Mouse (Mus musculus): ENCODE measurements around the gene Plxna1. TPM values are rescaled to one million over a fixed set of nuclear protein-coding genes. Genes with fewer than 3 reads are reported as not detected.

Plxna1 gene
- polyA plus RNA-seq, 1 experiment from 2014 or later, result 47.8 TPM

DNA sequence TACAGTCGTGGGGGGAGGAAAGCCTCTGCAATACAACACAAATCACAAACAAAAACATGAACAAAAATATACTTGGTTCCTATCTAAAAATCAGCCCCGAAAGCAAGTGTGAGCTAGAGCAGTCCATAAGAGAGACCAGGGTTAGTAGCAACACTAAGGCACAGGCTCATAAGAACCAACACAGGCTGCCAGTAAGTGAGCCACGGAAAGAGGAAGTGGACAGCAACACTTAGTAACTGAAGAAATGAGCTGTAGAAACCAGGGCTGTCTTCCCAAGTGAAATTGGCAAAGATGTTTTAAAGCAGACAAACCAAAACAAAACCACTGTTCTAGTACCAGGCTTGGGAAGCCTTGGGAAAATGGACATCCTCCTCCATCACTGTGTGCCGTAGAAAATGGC, 35.5 kb upstream of the Plxna1 start:
- Histone ChIP-seq H3K9ac (replicated peaks; ENCODE audit: low read depth, low read length) (no peak overlapping the region), H3K27ac (ENCODE audit: low read length) (no peak overlapping the region), H3K27me3 (replicated peaks; ENCODE audit: control insufficient read depth, insufficient read depth, low read length) (no peaks in the 10 kb centered on the region), H3K9me3 (ENCODE audit: control insufficient read depth, low read length) (no peaks in the 10 kb centered on the region), H3K4me2 (ENCODE audit: low read length) (no peak overlapping the region), H3K4me3 (replicated peaks; ENCODE audit: low read length) (no peak overlapping the region), H3K4me1 (replicated peaks; ENCODE audit: control insufficient read depth, insufficient read depth, low read length) (peaks cover 10% of the 10 kb centered on the region; the same call in 1 of the 2 replicates), H3K36me3 (ENCODE audit: control insufficient read depth, insufficient read depth) (no peaks in the 10 kb centered on the region)
- ATAC-seq, result no peak
- WGBS, result 88% methylated on average over 4 of the region's 4 CpGs

DNA sequence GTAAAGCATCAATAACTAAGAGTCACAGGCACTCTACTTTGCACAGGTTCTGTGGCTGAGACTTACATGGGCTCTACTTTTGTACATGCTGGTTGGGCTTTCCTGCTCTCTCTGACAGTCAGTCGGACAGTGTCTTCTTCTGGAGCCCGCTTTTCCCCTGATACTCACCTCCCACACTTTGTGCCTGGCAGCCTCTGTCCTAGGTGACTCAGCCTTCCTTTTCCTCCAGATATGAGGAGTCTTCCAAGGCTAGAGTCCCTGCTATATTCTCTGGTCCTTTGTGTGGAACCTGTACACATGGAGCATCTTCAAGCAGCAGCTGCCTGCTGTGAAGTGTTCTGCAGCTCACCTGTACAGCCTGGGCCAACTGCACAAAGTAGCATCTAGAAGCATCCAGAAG, 31.4 kb upstream of the Plxna1 start:
- H3K4me2 ChIP-seq (ENCODE audit: low read length), result no peak overlapping the region
- no peak overlapping the region for H3K9ac ChIP-seq (replicated peaks; ENCODE audit: low read depth, low read length)
- no peaks in the 10 kb centered on the region for H3K9me3 ChIP-seq (ENCODE audit: control insufficient read depth, low read length)
- 88% methylated on average over 2 of the region's 2 CpGs for WGBS
- no peaks in the 10 kb centered on the region for H3K36me3 ChIP-seq (ENCODE audit: control insufficient read depth, insufficient read depth)
- H3K4me1 ChIP-seq (replicated peaks; ENCODE audit: control insufficient read depth, insufficient read depth, low read length), result no peaks in the 10 kb centered on the region
- H3K4me3 ChIP-seq (replicated peaks; ENCODE audit: low read length), result no peak overlapping the region
- no peak for ATAC-seq
- no peak overlapping the region for H3K27ac ChIP-seq (ENCODE audit: low read length)
- H3K27me3 ChIP-seq (replicated peaks; ENCODE audit: control insufficient read depth, insufficient read depth, low read length), result no peaks in the 10 kb centered on the region

DNA sequence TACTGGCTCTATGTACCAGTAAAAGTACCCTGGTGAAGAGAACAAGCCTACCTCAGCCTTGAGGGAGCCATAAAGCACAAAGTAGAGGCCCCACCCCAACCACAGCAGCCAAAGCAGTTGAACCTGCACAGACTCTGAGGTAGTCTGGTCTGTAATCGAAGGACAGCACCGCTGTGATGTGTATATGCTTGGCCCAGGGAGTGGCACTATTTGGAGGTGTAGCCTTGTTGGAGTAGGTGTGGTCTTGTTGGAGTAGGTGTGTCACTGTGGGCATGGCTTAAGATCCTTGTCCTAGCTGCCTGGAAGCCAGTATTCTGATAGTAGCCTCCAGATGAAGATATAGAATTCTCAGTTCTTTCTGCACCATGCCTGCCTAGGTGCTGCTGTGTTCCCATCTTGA, 29.8 kb upstream of the Plxna1 start:
- WGBS, result 94% methylated on average over 2 of the region's 2 CpGs
- H3K36me3 ChIP-seq (ENCODE audit: control insufficient read depth, insufficient read depth), result no peaks in the 10 kb centered on the region
- no peak for ATAC-seq
- no peaks in the 10 kb centered on the region for H3K27me3 ChIP-seq (replicated peaks; ENCODE audit: control insufficient read depth, insufficient read depth, low read length)
- H3K4me3 ChIP-seq (replicated peaks; ENCODE audit: low read length), result no peak overlapping the region
- H3K9me3 ChIP-seq (ENCODE audit: control insufficient read depth, low read length), result no peaks in the 10 kb centered on the region
- no peak overlapping the region for H3K4me2 ChIP-seq (ENCODE audit: low read length)
- no peak overlapping the region for H3K27ac ChIP-seq (ENCODE audit: low read length)
- no peak overlapping the region for H3K9ac ChIP-seq (replicated peaks; ENCODE audit: low read depth, low read length)
- no peaks in the 10 kb centered on the region for H3K4me1 ChIP-seq (replicated peaks; ENCODE audit: control insufficient read depth, insufficient read depth, low read length)

DNA sequence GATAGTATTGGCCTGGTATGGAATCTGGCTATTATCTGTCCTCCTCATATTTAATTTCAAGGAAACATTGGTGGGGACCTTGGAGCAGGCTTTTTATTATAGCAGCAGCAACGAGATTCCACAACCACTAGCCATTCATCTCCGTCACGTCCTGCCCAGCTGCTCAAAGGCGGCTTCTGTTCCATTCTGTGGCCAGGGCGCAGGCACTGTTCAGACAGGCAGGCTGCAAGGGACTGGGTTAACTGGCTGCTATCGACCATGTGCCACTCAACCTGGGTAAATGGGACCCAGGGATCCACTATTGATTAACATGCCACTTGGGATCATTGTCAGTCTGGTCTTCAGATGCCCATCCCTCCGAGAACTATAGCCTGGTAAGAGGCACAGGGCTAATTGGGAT, 27.4 kb upstream of the Plxna1 start:
- H3K9me3 ChIP-seq (ENCODE audit: control insufficient read depth, low read length), result no peaks in the 10 kb centered on the region
- 67% methylated on average over 7 of the region's 7 CpGs for WGBS
- no peak overlapping the region for H3K27ac ChIP-seq (ENCODE audit: low read length)
- H3K4me3 ChIP-seq (replicated peaks; ENCODE audit: low read length), result no peak overlapping the region
- no peaks in the 10 kb centered on the region for H3K36me3 ChIP-seq (ENCODE audit: control insufficient read depth, insufficient read depth)
- no peaks in the 10 kb centered on the region for H3K27me3 ChIP-seq (replicated peaks; ENCODE audit: control insufficient read depth, insufficient read depth, low read length)
- ATAC-seq, result no peak
- no peak overlapping the region for H3K4me2 ChIP-seq (ENCODE audit: low read length)
- H3K9ac ChIP-seq (replicated peaks; ENCODE audit: low read depth, low read length), result no peak overlapping the region
- H3K4me1 ChIP-seq (replicated peaks; ENCODE audit: control insufficient read depth, insufficient read depth, low read length), result no peaks in the 10 kb centered on the region

DNA sequence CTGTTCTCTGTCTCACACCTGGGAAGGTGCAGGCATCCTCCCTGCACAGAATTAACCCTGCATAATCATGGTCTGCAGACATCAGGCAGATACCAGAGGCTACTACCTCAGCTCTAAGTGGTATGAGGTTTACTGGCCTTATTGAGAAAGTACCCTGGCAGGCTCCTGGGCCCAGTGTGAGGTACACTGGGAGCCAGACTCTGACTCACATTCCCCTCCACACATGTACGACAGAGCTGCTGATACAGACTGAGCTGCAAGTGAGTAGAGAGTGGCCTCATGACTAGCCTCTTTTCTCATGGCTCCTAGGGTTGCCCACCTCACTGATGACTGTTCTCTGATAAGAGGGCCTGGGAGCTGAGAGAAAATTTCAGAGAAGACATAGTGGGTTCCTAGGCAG, 24.5 kb upstream of the Plxna1 start:
- Histone ChIP-seq H3K27ac (ENCODE audit: low read length) (no peak overlapping the region), H3K4me2 (ENCODE audit: low read length) (no peak overlapping the region), H3K9ac (replicated peaks; ENCODE audit: low read depth, low read length) (no peak overlapping the region), H3K36me3 (ENCODE audit: control insufficient read depth, insufficient read depth) (no peaks in the 10 kb centered on the region), H3K4me3 (replicated peaks; ENCODE audit: low read length) (no peak overlapping the region), H3K4me1 (replicated peaks; ENCODE audit: control insufficient read depth, insufficient read depth, low read length) (no peaks in the 10 kb centered on the region), H3K9me3 (ENCODE audit: control insufficient read depth, low read length) (no peaks in the 10 kb centered on the region), H3K27me3 (replicated peaks; ENCODE audit: control insufficient read depth, insufficient read depth, low read length) (no peaks in the 10 kb centered on the region)
- no peak for ATAC-seq
- 73% methylated on average over 1 of the region's 1 CpGs for WGBS

DNA sequence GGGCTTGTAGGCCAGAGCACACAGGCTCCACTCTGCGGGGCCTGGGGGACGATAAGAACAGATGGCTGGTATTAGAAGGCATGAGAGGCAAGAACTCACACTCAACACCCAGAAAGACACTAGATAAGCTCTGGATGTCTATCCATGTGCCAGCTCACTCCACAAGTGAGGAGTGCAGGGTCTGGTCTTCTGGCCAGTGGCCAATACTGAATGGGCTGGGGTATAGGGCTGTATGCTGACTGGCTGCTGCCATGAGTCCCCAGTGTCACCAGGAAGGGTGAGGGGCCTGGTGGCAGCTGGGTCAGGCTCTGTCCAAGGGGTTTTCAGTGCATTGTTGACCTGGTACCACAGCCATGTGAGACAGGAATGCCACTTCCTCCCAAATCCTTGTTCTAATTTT, 22.3 kb upstream of the Plxna1 start:
- Histone ChIP-seq H3K36me3 (ENCODE audit: control insufficient read depth, insufficient read depth) (no peaks in the 10 kb centered on the region), H3K9ac (replicated peaks; ENCODE audit: low read depth, low read length) (no peak overlapping the region), H3K4me2 (ENCODE audit: low read length) (no peak overlapping the region), H3K27ac (ENCODE audit: low read length) (no peak overlapping the region), H3K4me3 (replicated peaks; ENCODE audit: low read length) (no peak overlapping the region), H3K27me3 (replicated peaks; ENCODE audit: control insufficient read depth, insufficient read depth, low read length) (no peaks in the 10 kb centered on the region), H3K9me3 (ENCODE audit: control insufficient read depth, low read length) (no peaks in the 10 kb centered on the region), H3K4me1 (replicated peaks; ENCODE audit: control insufficient read depth, insufficient read depth, low read length) (no peaks in the 10 kb centered on the region)
- no peak for ATAC-seq
- WGBS, result 74% methylated on average over 2 of the region's 2 CpGs

DNA sequence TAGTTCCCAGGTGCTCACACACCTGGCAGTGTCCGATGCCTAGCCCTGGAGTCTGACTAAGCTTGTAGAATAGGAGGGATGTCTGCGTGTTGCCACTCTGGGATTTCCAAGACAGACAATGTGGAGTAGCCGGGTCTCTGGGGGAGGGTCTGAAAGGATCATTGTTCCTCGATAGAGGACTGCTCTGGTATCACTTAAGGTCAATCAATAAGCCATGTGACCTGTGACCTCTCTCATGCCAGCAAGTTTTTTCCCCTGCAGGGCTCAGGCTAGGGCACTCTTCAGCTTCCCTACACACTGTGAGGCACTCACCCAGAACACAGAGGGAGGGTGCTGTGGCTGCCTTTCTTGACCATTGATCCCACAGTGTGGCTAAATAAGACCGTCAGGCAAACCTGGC, 19.4 kb upstream of the Plxna1 start:
- Histone ChIP-seq H3K9ac (replicated peaks; ENCODE audit: low read depth, low read length) (no peak overlapping the region), H3K27me3 (replicated peaks; ENCODE audit: control insufficient read depth, insufficient read depth, low read length) (no peaks in the 10 kb centered on the region), H3K36me3 (ENCODE audit: control insufficient read depth, insufficient read depth) (no peaks in the 10 kb centered on the region), H3K9me3 (ENCODE audit: control insufficient read depth, low read length) (no peaks in the 10 kb centered on the region), H3K4me3 (replicated peaks; ENCODE audit: low read length) (no peak overlapping the region), H3K4me1 (replicated peaks; ENCODE audit: control insufficient read depth, insufficient read depth, low read length) (no peaks in the 10 kb centered on the region), H3K4me2 (ENCODE audit: low read length) (no peak overlapping the region), H3K27ac (ENCODE audit: low read length) (no peak overlapping the region)
- no peak for ATAC-seq
- WGBS, result 27% methylated on average over 5 of the region's 5 CpGs

DNA sequence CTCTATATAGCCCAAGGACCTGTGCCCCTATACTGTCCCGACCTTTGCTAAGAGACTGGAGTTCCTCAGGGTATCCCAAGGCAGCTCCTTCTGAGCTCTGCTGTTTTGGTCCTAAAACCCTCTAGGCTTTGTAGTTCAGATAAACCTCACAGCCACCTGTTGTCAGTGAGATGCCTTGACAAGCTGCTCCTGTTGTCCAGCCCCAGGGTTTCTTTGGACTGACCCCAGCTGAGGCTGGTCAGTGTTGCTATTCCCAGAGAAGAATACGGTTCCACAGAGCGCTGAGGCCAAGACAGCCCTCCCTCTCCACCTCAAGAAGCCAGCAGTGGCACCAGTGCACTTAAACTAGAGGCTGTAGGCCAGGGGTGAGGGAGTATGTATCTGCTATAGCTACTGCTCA, 18.8 kb upstream of the Plxna1 start:
- Histone ChIP-seq H3K4me3 (replicated peaks; ENCODE audit: low read length) (no peak overlapping the region), H3K36me3 (ENCODE audit: control insufficient read depth, insufficient read depth) (no peaks in the 10 kb centered on the region), H3K4me2 (ENCODE audit: low read length) (no peak overlapping the region), H3K9me3 (ENCODE audit: control insufficient read depth, low read length) (no peaks in the 10 kb centered on the region), H3K27ac (ENCODE audit: low read length) (no peak overlapping the region), H3K4me1 (replicated peaks; ENCODE audit: control insufficient read depth, insufficient read depth, low read length) (no peaks in the 10 kb centered on the region), H3K9ac (replicated peaks; ENCODE audit: low read depth, low read length) (no peak overlapping the region), H3K27me3 (replicated peaks; ENCODE audit: control insufficient read depth, insufficient read depth, low read length) (no peaks in the 10 kb centered on the region)
- WGBS, result 57% methylated on average over 3 of the region's 3 CpGs
- no peak for ATAC-seq

DNA sequence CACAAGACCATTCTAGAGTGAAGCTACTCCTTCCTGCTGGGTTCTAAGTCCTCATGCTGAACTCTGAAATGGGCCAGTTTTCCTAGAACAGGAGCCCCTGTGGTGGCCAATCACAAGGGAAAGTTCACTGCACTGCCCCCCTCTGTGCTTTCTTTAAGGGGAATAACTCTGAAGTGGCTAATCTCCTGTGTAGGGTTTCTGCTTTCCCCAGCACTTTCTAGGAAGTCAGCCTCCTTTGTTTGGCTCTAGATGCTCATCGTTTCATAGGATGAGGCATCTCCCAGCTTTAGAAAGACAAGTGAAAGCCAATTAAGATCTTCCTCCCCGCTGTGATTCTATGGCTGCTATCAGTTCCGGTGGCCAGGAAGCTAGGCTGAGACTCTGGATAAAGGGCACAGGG, 18.3 kb upstream of the Plxna1 start:
- no peaks in the 10 kb centered on the region for H3K4me1 ChIP-seq (replicated peaks; ENCODE audit: control insufficient read depth, insufficient read depth, low read length)
- H3K9me3 ChIP-seq (ENCODE audit: control insufficient read depth, low read length), result no peaks in the 10 kb centered on the region
- no peak overlapping the region for H3K27ac ChIP-seq (ENCODE audit: low read length)
- H3K27me3 ChIP-seq (replicated peaks; ENCODE audit: control insufficient read depth, insufficient read depth, low read length), result no peaks in the 10 kb centered on the region
- WGBS, result 20% methylated on average over 3 of the region's 3 CpGs
- H3K9ac ChIP-seq (replicated peaks; ENCODE audit: low read depth, low read length), result no peak overlapping the region
- ATAC-seq, result no peak
- no peak overlapping the region for H3K4me3 ChIP-seq (replicated peaks; ENCODE audit: low read length)
- H3K4me2 ChIP-seq (ENCODE audit: low read length), result no peak overlapping the region
- no peaks in the 10 kb centered on the region for H3K36me3 ChIP-seq (ENCODE audit: control insufficient read depth, insufficient read depth)

DNA sequence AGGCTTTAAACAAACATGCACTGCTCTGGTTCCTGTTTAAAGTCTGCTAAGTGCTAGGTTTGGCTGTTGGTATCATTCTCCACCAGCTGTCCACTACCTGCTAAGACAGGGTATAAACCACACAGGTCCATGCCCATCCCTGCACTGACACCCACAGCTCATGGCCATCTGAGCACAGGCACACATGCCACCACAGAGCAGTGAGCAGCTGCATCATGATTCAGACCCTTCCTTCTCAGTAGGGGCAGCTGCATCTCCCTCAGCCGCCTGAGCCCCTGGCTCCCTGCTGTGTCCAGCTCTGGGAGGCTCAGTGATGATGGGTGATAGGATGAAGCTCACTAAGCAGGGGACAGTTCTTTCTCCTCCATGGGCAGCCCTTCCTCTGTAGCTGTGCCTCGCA, 15.8 kb upstream of the Plxna1 start:
- H3K27ac ChIP-seq (ENCODE audit: low read length), result no peak overlapping the region
- no peak overlapping the region for H3K4me2 ChIP-seq (ENCODE audit: low read length)
- no peaks in the 10 kb centered on the region for H3K9me3 ChIP-seq (ENCODE audit: control insufficient read depth, low read length)
- no peaks in the 10 kb centered on the region for H3K4me1 ChIP-seq (replicated peaks; ENCODE audit: control insufficient read depth, insufficient read depth, low read length)
- no peak overlapping the region for H3K9ac ChIP-seq (replicated peaks; ENCODE audit: low read depth, low read length)
- no peaks in the 10 kb centered on the region for H3K36me3 ChIP-seq (ENCODE audit: control insufficient read depth, insufficient read depth)
- no peak overlapping the region for H3K4me3 ChIP-seq (replicated peaks; ENCODE audit: low read length)
- no peak for ATAC-seq
- WGBS, result 79% methylated on average over 2 of the region's 2 CpGs
- H3K27me3 ChIP-seq (replicated peaks; ENCODE audit: control insufficient read depth, insufficient read depth, low read length), result no peaks in the 10 kb centered on the region

Measured in forebrain, embryonic 16.5 days (tissue).